ENCODE assay signal across 9 mouse cellular contexts in genomic region chr4:138039275-138039651, GRCm38 (mm10). TPM values are rescaled to one million over a fixed set of nuclear protein-coding genes. Genes with fewer than 3 reads are reported as not detected.
DNase-seq lines count a peak whose midpoint lies in the region; ATAC-seq and TF ChIP-seq lines count a peak whose summit lies in the region.
"Had no signal": no experiment of that assay in that cellular context is flagged by ENCODE, and none has a peak within 500 bp of the region (broad histone marks: within the 10 kb centered on the region; RNA-seq: fewer than 3 reads in every experiment).

No protein-coding gene starts in this region.

- H3K4me3 ChIP-seq in hindbrain, postnatal 0 days (ENCODE audit: low read length), result no peak overlapping the region
- no peak overlapping the region for H3K4me3 ChIP-seq in hindbrain, embryonic 14.5 days (replicated peaks; ENCODE audit: low read length)
- H3K4me3 ChIP-seq in lung, postnatal 0 days (ENCODE audit: low read depth, low read length), result no peak overlapping the region
- H3K4me3 ChIP-seq in midbrain, postnatal 0 days (ENCODE audit: low read depth, low read length), result no peak overlapping the region

- 0 out of 2 replicates have a peak overlapping the region, but pooled peaks have one; percentile 21 for H3K9ac ChIP-seq in hindbrain, postnatal 0 days (replicated peaks; ENCODE audit: low read length)
- no peak overlapping the region for H3K9ac ChIP-seq in hindbrain, embryonic 14.5 days
- H3K9ac ChIP-seq in lung, postnatal 0 days (replicated peaks; ENCODE audit: low read depth), result no peak overlapping the region
- no peak overlapping the region for H3K9ac ChIP-seq in midbrain, postnatal 0 days (replicated peaks; ENCODE audit: low read length, poor library complexity, severe bottlenecking)

- no peak for DNase-seq in cerebellum, postnatal 4 days (ENCODE audit: low spot score in 2 of 2)
- DNase-seq in hindbrain, postnatal 0 days (ENCODE audit: low spot score), result peak; percentile 58
- no peak for DNase-seq in hindbrain, embryonic 14.5 days (ENCODE audit: low spot score)
- no peak for DNase-seq in lung, postnatal 0 days (ENCODE audit: low spot score)
- no peak for DNase-seq in lung, postnatal 36 days
- peak; percentile 43 for DNase-seq in midbrain, postnatal 0 days (ENCODE audit: low spot score)
- DNase-seq in thymus, postnatal 10 days (ENCODE audit: low spot score in 2 of 2), result no peak
- DNase-seq: kidney, postnatal 10 days had no signal

- no peak overlapping the region for H3K27ac ChIP-seq in hindbrain, postnatal 0 days
- no peak overlapping the region for H3K27ac ChIP-seq in hindbrain, embryonic 14.5 days
- peak overlapping the region; percentile 68; the same call in 1 of the 2 replicates for H3K27ac ChIP-seq in lung, postnatal 0 days (ENCODE audit: low read length)
- H3K27ac ChIP-seq in midbrain, postnatal 0 days (ENCODE audit: low read depth, low read length), result peak overlapping the region; percentile 47; the same call in 1 of the 2 replicates

- no peak for TF ChIP-seq EP300 in lung, postnatal 0 days (IDR thresholded peaks at IDR 0.05)

- WGBS in hindbrain, postnatal 0 days, result 64% methylated on average over 9 of the region's 9 CpGs
- 86% methylated on average over 9 of the region's 9 CpGs for WGBS in hindbrain, embryonic 14.5 days
- WGBS in lung, postnatal 0 days, result 60% methylated on average over 8 of the region's 9 CpGs
- whole genome bisulfite sequencing in midbrain, postnatal 0 days, result 82% methylated on average over 9 of the region's 9 CpGs

- H3K4me2 ChIP-seq in hindbrain, postnatal 0 days (ENCODE audit: low read depth, low read length), result no peak overlapping the region
- H3K4me2 ChIP-seq in hindbrain, embryonic 14.5 days (replicated peaks), result no peak overlapping the region
- no peak overlapping the region for H3K4me2 ChIP-seq in lung, postnatal 0 days (replicated peaks; ENCODE audit: low read depth, low read length)
- no peak overlapping the region for H3K4me2 ChIP-seq in midbrain, postnatal 0 days (ENCODE audit: low read depth, low read length, poor library complexity, severe bottlenecking)

- H3K4me1 ChIP-seq in hindbrain, postnatal 0 days (ENCODE audit: insufficient read depth, low read length), result peaks cover 19% of the 10 kb centered on the region; the same call in 1 of the 2 replicates
- peaks cover 31% of the 10 kb centered on the region for H3K4me1 ChIP-seq in hindbrain, embryonic 14.5 days (replicated peaks; ENCODE audit: control insufficient read depth, insufficient read depth, low read length)
- H3K4me1 ChIP-seq in lung, postnatal 0 days (ENCODE audit: insufficient read depth, low read depth, low read length), result peaks cover 5% of the 10 kb centered on the region; the same call in 1 of the 2 replicates
- H3K4me1 ChIP-seq in midbrain, postnatal 0 days (ENCODE audit: insufficient read depth, low read length), result peaks cover 10% of the 10 kb centered on the region

- H3K36me3 ChIP-seq in hindbrain, postnatal 0 days (ENCODE audit: insufficient read depth, low read length), result no peaks in the 10 kb centered on the region
- peaks cover 3% of the 10 kb centered on the region; the same call in 1 of the 2 replicates for H3K36me3 ChIP-seq in hindbrain, embryonic 14.5 days (replicated peaks; ENCODE audit: control insufficient read depth, insufficient read depth)
- no peaks in the 10 kb centered on the region for H3K36me3 ChIP-seq in lung, postnatal 0 days (ENCODE audit: insufficient read depth, low read length)
- H3K36me3 ChIP-seq in midbrain, postnatal 0 days (ENCODE audit: insufficient read depth, low read length), result no peaks in the 10 kb centered on the region

- H3K9me3 ChIP-seq in hindbrain, postnatal 0 days (ENCODE audit: low read length), result no peaks in the 10 kb centered on the region
- no peaks in the 10 kb centered on the region for H3K9me3 ChIP-seq in hindbrain, embryonic 14.5 days (ENCODE audit: control insufficient read depth, low read length)
- H3K9me3 ChIP-seq in lung, postnatal 0 days (ENCODE audit: low read length), result no peaks in the 10 kb centered on the region
- no peaks in the 10 kb centered on the region for H3K9me3 ChIP-seq in midbrain, postnatal 0 days (ENCODE audit: low read length)

- H3K27me3 ChIP-seq in hindbrain, postnatal 0 days (ENCODE audit: insufficient read depth, low read length), result no peaks in the 10 kb centered on the region
- H3K27me3 ChIP-seq in hindbrain, embryonic 14.5 days (ENCODE audit: control insufficient read depth, insufficient read depth, low read length), result no peaks in the 10 kb centered on the region
- no peaks in the 10 kb centered on the region for H3K27me3 ChIP-seq in lung, postnatal 0 days (replicated peaks; ENCODE audit: insufficient read depth, low read length)
- H3K27me3 ChIP-seq in midbrain, postnatal 0 days (ENCODE audit: insufficient read depth, low read length), result no peaks in the 10 kb centered on the region

- ATAC-seq in cerebellum, adult (ENCODE audit: insufficient number of reproducible peaks, low FRiP score, low TSS enrichment), result peak; percentile 40; the same call in 1 of the 2 replicates
- no peak for ATAC-seq in hindbrain, postnatal 0 days
- no peak for ATAC-seq in hindbrain, embryonic 14.5 days (ENCODE audit: low FRiP score)
- ATAC-seq in lung, postnatal 0 days, result peak; percentile 45; the same call in 1 of the 2 replicates
- no peak for ATAC-seq in midbrain, postnatal 0 days (ENCODE audit: low FRiP score)

- TF ChIP-seq CTCF in hindbrain, postnatal 0 days (IDR thresholded peaks at IDR 0.05; ENCODE audit: low read depth), result no peak
- TF ChIP-seq CTCF in lung, postnatal 0 days (IDR thresholded peaks at IDR 0.05), result no peak
- no peak for TF ChIP-seq CTCF in midbrain, postnatal 0 days (IDR thresholded peaks at IDR 0.05)

RNA-seq across cellular contexts. Expression of gene Eif4g3, which starts 46.4 kb away (rescaled TPM):
- total RNA-seq in hindbrain, postnatal 0 days (2014; rRNA removed), result 51.1 and 55.9 TPM in 2 replicates
- polyA plus RNA-seq in hindbrain, postnatal 0 days (2015; fragmentation: Nextera tagmentation; extraction: Ambion mirVana), result 32.3 and 36.5 TPM in 2 replicates
- 59.7 and 65.3 TPM in 2 replicates for polyA plus RNA-seq in hindbrain, embryonic 14.5 days (2014; fragmentation: Nextera tagmentation; extraction: Ambion mirVana)
- 17.2 and 18.2 TPM in 2 replicates for polyA plus RNA-seq in lung, postnatal 0 days (2015; fragmentation: Nextera tagmentation; extraction: Ambion mirVana)
- 70.0 and 92.2 TPM in 2 replicates for total RNA-seq in midbrain, postnatal 0 days (2014; rRNA removed)
- polyA plus RNA-seq in midbrain, postnatal 0 days (2015; fragmentation: Nextera tagmentation; extraction: Ambion mirVana), result 36.0 and 42.4 TPM in 2 replicates

Comparison
In these comparisons a context has a peak if more than half of its experiments do, and no peak if none do; other contexts are left out.
1. DNase-seq: peak in hindbrain, postnatal 0 days (single experiment) and midbrain, postnatal 0 days (single experiment); none in cerebellum, postnatal 4 days (0 of 2), hindbrain, embryonic 14.5 days (single experiment), lung, postnatal 0 days (single experiment), lung, postnatal 36 days (single experiment) and thymus, postnatal 10 days (0 of 2).
2. ATAC-seq: peak in cerebellum, adult (single experiment) and lung, postnatal 0 days (single experiment); none in hindbrain, postnatal 0 days (single experiment), hindbrain, embryonic 14.5 days (single experiment) and midbrain, postnatal 0 days (single experiment).
3. H3K27ac ChIP-seq: peak in lung, postnatal 0 days (single experiment) and midbrain, postnatal 0 days (single experiment); none in hindbrain, postnatal 0 days (single experiment) and hindbrain, embryonic 14.5 days (single experiment).